Mouse (Mus musculus): ENCODE measurements around the gene Lpp. TPM values are rescaled to one million over a fixed set of nuclear protein-coding genes. Genes with fewer than 3 reads are reported as not detected.
A peak's percentile ranks its signal among the peaks of the same experiment; 100 is the strongest.

Lpp gene
- polyA plus RNA-seq, 1 experiment from 2014 or later: 42.6 TPM

DNA sequence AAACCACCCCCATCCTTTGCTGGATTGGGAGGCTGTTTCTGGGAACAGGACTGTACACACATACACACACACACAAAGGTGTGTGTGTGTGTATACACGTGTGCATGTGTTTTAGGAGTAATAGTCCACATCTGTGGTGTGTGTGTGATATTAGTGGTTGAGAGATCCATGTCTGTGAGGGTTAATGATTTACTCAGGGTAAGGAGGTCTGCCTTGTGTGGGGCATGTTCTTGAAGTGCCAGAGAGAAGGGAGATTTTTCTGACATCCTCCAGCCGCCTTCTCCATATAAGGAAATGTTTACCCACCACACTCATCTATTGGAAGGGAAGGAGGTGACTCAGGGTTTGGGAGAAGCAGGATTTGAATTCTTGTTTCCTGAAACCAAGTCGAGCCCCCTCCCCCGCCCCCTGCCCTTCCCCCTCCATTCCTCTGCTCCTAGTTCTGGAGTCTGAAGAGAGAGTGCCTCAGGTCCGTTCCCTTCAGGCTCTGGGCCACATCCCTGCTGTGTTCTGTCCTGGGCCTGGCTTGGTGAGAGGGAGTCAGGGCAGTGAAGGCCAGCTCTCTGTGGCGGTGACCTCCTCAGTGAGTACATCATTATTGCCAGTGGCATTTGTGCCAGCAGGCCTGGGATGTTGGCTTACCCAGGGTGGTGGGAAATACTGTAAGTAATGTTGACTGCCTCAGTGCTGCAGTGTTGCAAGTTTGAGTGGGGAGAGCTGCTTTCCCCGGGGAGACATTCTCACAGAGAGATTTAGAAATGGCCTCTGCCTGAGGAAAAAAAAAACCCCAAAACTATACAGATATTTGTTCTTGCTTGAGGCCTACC is 54.6 kb downstream of the Lpp start:
- Histone ChIP-seq H3K4me2 (ENCODE audit: low read depth, low read length) (no peak overlapping the region), H3K4me3 (ENCODE audit: low read length) (no peak overlapping the region), H3K9me3 (replicated peaks; ENCODE audit: control insufficient read depth, low read length) (no peaks in the 10 kb centered on the region), H3K9ac (ENCODE audit: low read length) (no peak overlapping the region), H3K27ac (ENCODE audit: low read length) (peak overlapping the region; percentile 18; the same call in 1 of the 2 replicates), H3K36me3 (ENCODE audit: control insufficient read depth, insufficient read depth) (no peaks in the 10 kb centered on the region), H3K27me3 (ENCODE audit: control insufficient read depth, insufficient read depth, low read length) (no peaks in the 10 kb centered on the region), H3K4me1 (ENCODE audit: control insufficient read depth, insufficient read depth, low read length) (peaks cover 64% of the 10 kb centered on the region)
- ATAC-seq (replicated peaks; ENCODE audit: extremely low read depth, insufficient read depth, low FRiP score): no peak
- 37% methylated on average over 7 of the region's 7 CpGs for WGBS

GRCm38 (mm10) chr16:24448493-24448845 is 55.2 kb downstream of the Lpp start:
- H3K4me2 ChIP-seq (ENCODE audit: low read depth, low read length): no peak overlapping the region

DNA sequence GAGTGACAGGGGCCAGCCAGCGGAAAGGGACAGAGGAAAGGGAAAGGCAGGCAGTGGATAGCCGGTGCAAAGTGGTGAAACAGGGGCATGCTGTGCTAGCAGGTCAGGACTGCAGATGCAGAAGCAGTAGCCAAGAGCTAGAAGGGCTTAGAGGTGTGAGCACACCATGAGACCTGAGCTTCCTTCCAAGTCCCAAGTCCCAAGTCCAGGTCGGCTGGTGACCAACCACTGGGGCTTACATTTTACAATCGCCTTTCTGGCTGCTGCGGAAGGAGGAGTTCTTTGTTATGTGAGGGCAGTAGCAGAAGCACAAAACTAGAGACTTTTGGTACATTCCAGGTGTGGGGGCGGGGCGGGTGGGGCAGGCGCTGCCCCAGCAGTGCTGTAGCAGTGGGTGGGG is 56.5 kb downstream of the Lpp start:
- Histone ChIP-seq H3K9ac (ENCODE audit: low read length) (no peak overlapping the region), H3K27ac (ENCODE audit: low read length) (no peak overlapping the region), H3K4me3 (ENCODE audit: low read length) (no peak overlapping the region), H3K27me3 (ENCODE audit: control insufficient read depth, insufficient read depth, low read length) (no peaks in the 10 kb centered on the region), H3K9me3 (replicated peaks; ENCODE audit: control insufficient read depth, low read length) (no peaks in the 10 kb centered on the region), H3K36me3 (ENCODE audit: control insufficient read depth, insufficient read depth) (no peaks in the 10 kb centered on the region), H3K4me2 (ENCODE audit: low read depth, low read length) (peak overlapping the region; percentile 2; the same call in 1 of the 2 replicates), H3K4me1 (ENCODE audit: control insufficient read depth, insufficient read depth, low read length) (peaks cover 65% of the 10 kb centered on the region)
- 38% methylated on average over 7 of the region's 8 CpGs for WGBS
- no peak for ATAC-seq (replicated peaks; ENCODE audit: extremely low read depth, insufficient read depth, low FRiP score)

More at GRCm38 (mm10) chr16:24448493-24448845, 55.2 kb downstream of the Lpp start:
- no peaks in the 10 kb centered on the region for H3K36me3 ChIP-seq (ENCODE audit: control insufficient read depth, insufficient read depth)
- H3K9ac ChIP-seq (ENCODE audit: low read length): no peak overlapping the region
- H3K9me3 ChIP-seq (replicated peaks; ENCODE audit: control insufficient read depth, low read length): no peaks in the 10 kb centered on the region
- H3K4me1 ChIP-seq (ENCODE audit: control insufficient read depth, insufficient read depth, low read length): peaks cover 62% of the 10 kb centered on the region
- 44% methylated on average over 2 of the region's 2 CpGs for WGBS
- no peak overlapping the region for H3K4me3 ChIP-seq (ENCODE audit: low read length)
- H3K27me3 ChIP-seq (ENCODE audit: control insufficient read depth, insufficient read depth, low read length): no peaks in the 10 kb centered on the region
- no peak overlapping the region for H3K27ac ChIP-seq (ENCODE audit: low read length)
- no peak for ATAC-seq (replicated peaks; ENCODE audit: extremely low read depth, insufficient read depth, low FRiP score)

- Histone ChIP-seq H3K27ac (ENCODE audit: low read length) (no peak overlapping the region), H3K27me3 (ENCODE audit: control insufficient read depth, insufficient read depth, low read length) (no peaks in the 10 kb centered on the region), H3K9me3 (replicated peaks; ENCODE audit: control insufficient read depth, low read length) (no peaks in the 10 kb centered on the region), H3K4me2 (ENCODE audit: low read depth, low read length) (no peak overlapping the region), H3K9ac (ENCODE audit: low read length) (no peak overlapping the region), H3K4me1 (ENCODE audit: control insufficient read depth, insufficient read depth, low read length) (peaks cover 61% of the 10 kb centered on the region), H3K4me3 (ENCODE audit: low read length) (no peak overlapping the region), H3K36me3 (ENCODE audit: control insufficient read depth, insufficient read depth) (no peaks in the 10 kb centered on the region)
- WGBS: 60% methylated on average over 5 of the region's 5 CpGs
- ATAC-seq (replicated peaks; ENCODE audit: extremely low read depth, insufficient read depth, low FRiP score): no peak
Observed at GRCm38 (mm10) chr16:24450256-24450655, 56.9 kb downstream of the Lpp start.

DNA sequence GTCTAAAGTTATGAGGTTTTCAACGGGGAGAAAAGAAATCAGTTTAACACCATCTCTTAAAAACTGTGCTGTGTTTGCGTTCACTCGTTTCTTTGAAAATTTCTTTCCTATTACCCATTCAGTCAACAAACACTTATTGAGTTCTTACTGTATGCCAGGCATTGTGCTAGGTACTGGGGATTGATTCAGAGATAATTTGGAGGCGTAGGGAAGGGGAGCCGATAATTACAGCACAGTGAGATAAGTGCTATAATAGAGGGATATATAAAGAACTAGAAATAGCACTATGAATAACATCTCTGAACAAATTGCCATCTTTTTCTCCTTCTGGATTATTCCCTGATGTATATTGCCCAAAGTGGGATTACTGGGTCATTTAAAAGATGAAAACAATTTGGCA is 57.8 kb downstream of the Lpp start:
- no peak overlapping the region for H3K27ac ChIP-seq (ENCODE audit: low read length)
- no peak overlapping the region for H3K4me2 ChIP-seq (ENCODE audit: low read depth, low read length)
- peaks cover 60% of the 10 kb centered on the region for H3K4me1 ChIP-seq (ENCODE audit: control insufficient read depth, insufficient read depth, low read length)
- no peak overlapping the region for H3K9ac ChIP-seq (ENCODE audit: low read length)
- no peaks in the 10 kb centered on the region for H3K27me3 ChIP-seq (ENCODE audit: control insufficient read depth, insufficient read depth, low read length)
- no peak overlapping the region for H3K4me3 ChIP-seq (ENCODE audit: low read length)
- no peaks in the 10 kb centered on the region for H3K36me3 ChIP-seq (ENCODE audit: control insufficient read depth, insufficient read depth)
- no peaks in the 10 kb centered on the region for H3K9me3 ChIP-seq (replicated peaks; ENCODE audit: control insufficient read depth, low read length)
- no peak for ATAC-seq (replicated peaks; ENCODE audit: extremely low read depth, insufficient read depth, low FRiP score)
- 53% methylated on average over 5 of the region's 5 CpGs for WGBS

DNA sequence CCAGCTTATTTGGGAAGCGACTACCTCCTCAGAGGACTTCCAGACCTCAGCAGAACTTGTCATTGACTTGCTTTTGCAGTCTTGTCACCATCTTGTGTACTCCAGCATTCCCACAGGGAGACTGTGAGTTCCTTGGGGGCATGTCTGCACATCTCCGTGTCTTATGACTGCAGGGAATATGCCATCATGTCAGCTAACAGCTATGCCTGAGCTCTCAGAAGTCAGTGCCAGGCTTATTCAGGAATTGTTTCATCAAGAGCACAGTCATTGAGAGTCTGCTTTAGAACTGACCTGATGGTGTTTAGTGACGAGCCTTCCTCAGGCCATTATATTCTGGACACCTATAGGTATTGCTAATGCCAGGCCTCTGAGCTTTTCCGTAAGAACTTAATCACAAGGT is 60.2 kb downstream of the Lpp start:
- Histone ChIP-seq H3K4me2 (ENCODE audit: low read depth, low read length) (no peak overlapping the region), H3K27ac (ENCODE audit: low read length) (no peak overlapping the region), H3K9me3 (replicated peaks; ENCODE audit: control insufficient read depth, low read length) (no peaks in the 10 kb centered on the region), H3K4me1 (ENCODE audit: control insufficient read depth, insufficient read depth, low read length) (peaks cover 50% of the 10 kb centered on the region), H3K4me3 (ENCODE audit: low read length) (no peak overlapping the region), H3K36me3 (ENCODE audit: control insufficient read depth, insufficient read depth) (peaks cover 5% of the 10 kb centered on the region), H3K9ac (ENCODE audit: low read length) (no peak overlapping the region), H3K27me3 (ENCODE audit: control insufficient read depth, insufficient read depth, low read length) (no peaks in the 10 kb centered on the region)
- 58% methylated on average over 4 of the region's 4 CpGs for WGBS
- ATAC-seq (replicated peaks; ENCODE audit: extremely low read depth, insufficient read depth, low FRiP score): no peak

GRCm38 (mm10) chr16:24454493-24454892 is 61.2 kb downstream of the Lpp start:
- WGBS: 32% methylated on average over 4 of the region's 4 CpGs
- Histone ChIP-seq H3K4me3 (ENCODE audit: low read length) (no peak overlapping the region), H3K4me2 (ENCODE audit: low read depth, low read length) (no peak overlapping the region), H3K27me3 (ENCODE audit: control insufficient read depth, insufficient read depth, low read length) (no peaks in the 10 kb centered on the region), H3K27ac (ENCODE audit: low read length) (no peak overlapping the region), H3K9me3 (replicated peaks; ENCODE audit: control insufficient read depth, low read length) (no peaks in the 10 kb centered on the region), H3K4me1 (ENCODE audit: control insufficient read depth, insufficient read depth, low read length) (peaks cover 42% of the 10 kb centered on the region), H3K9ac (ENCODE audit: low read length) (no peak overlapping the region), H3K36me3 (ENCODE audit: control insufficient read depth, insufficient read depth) (peaks cover 5% of the 10 kb centered on the region)
- no peak for ATAC-seq (replicated peaks; ENCODE audit: extremely low read depth, insufficient read depth, low FRiP score)

DNA sequence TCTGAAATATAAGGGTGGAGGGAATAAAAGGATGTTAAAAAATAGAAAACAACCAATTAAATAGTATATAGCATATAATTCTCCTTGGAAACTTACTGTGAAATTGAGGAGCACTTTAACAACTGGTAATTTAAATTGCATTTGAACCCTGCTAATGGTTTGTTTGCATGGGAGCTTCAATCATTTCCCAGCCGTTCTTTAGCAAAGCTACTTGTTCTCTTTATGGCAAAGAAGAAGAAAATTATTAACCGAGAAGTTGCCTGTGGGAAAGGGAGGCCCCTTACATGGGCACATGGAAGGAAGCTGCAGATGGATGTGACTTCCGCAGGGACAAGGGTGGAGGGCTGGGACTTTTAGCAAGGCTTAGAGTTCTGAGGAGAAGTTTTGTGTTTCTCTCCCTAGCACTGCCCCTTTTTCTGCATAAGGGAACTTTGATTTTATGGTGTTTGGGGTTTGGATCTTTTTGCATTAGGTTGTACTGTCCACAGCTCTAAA is 62.1 kb downstream of the Lpp start:
- Histone ChIP-seq H3K4me2 (ENCODE audit: low read depth, low read length) (no peak overlapping the region), H3K4me3 (ENCODE audit: low read length) (no peak overlapping the region), H3K36me3 (ENCODE audit: control insufficient read depth, insufficient read depth) (peaks cover 5% of the 10 kb centered on the region), H3K9me3 (replicated peaks; ENCODE audit: control insufficient read depth, low read length) (no peaks in the 10 kb centered on the region), H3K27ac (ENCODE audit: low read length) (no peak overlapping the region), H3K9ac (ENCODE audit: low read length) (no peak overlapping the region), H3K4me1 (ENCODE audit: control insufficient read depth, insufficient read depth, low read length) (peaks cover 35% of the 10 kb centered on the region), H3K27me3 (ENCODE audit: control insufficient read depth, insufficient read depth, low read length) (no peaks in the 10 kb centered on the region)
- WGBS: 64% methylated on average over 3 of the region's 3 CpGs
- no peak for ATAC-seq (replicated peaks; ENCODE audit: extremely low read depth, insufficient read depth, low FRiP score)

GRCm38 (mm10) chr16:24463842-24464241 is 70.5 kb downstream of the Lpp start:
- H3K27me3 ChIP-seq (ENCODE audit: control insufficient read depth, insufficient read depth, low read length): no peaks in the 10 kb centered on the region
- WGBS: 95% methylated on average over 2 of the region's 2 CpGs
- ATAC-seq (replicated peaks; ENCODE audit: extremely low read depth, insufficient read depth, low FRiP score): no peak

More at GRCm38 (mm10) chr16:24463842-24464241, 70.5 kb downstream of the Lpp start:
- Histone ChIP-seq H3K4me3 (ENCODE audit: low read length) (no peak overlapping the region), H3K36me3 (ENCODE audit: control insufficient read depth, insufficient read depth) (no peaks in the 10 kb centered on the region), H3K4me1 (ENCODE audit: control insufficient read depth, insufficient read depth, low read length) (0 out of 2 replicates have a peak, but pooled peaks cover 3% of the 10 kb centered on the region), H3K4me2 (ENCODE audit: low read depth, low read length) (no peak overlapping the region), H3K9ac (ENCODE audit: low read length) (no peak overlapping the region), H3K9me3 (replicated peaks; ENCODE audit: control insufficient read depth, low read length) (no peaks in the 10 kb centered on the region), H3K27ac (ENCODE audit: low read length) (no peak overlapping the region)
